Mouse (Mus musculus): ENCODE measurements around the gene Gpx8. TPM values are rescaled to one million over a fixed set of nuclear protein-coding genes. Genes with fewer than 3 reads are reported as not detected.

The Gpx8 gene
- polyA plus RNA-seq, 2 experiments = 132 to 218 TPM

DNA sequence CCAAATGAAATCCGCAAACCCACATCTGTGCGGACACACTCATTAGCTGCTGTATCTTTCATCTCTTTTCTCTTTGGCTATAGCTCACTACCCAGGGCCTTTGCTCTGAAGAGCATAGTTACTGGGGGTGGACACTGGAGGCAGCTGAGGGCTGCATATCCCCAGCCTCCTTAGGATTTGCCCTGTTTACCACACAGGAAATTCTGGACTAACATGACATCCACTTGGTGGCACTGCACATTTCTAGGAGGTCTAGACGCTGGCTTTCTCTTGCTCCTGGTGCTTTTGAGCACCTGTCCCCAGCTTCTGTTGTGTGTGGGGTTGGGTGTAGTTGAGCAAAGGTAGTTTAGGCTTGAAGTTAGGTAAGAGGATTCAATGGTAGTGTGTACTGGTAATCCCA, 1.4 kb upstream of the Gpx8 start:
- TF ChIP-seq POLR2A (IDR thresholded peaks at IDR 0.05; ENCODE audit: borderline replicate concordance, extremely low read depth, insufficient read depth, insufficient read length) = no peak
- ATAC-seq (ENCODE audit: low FRiP score, low read depth) (no peak), DNase-seq (ENCODE audit: low spot score) (no peak)
- Histone ChIP-seq H3K9me3 (ENCODE audit: control insufficient read depth, low read length) (no peaks in the 10 kb centered on the region), H3K27me3 (ENCODE audit: control insufficient read depth, insufficient read depth, low read length) (no peaks in the 10 kb centered on the region), H3K4me3 (replicated peaks; ENCODE audit: low read length) (no peak overlapping the region), H3K9ac (ENCODE audit: low read depth, low read length, severe bottlenecking) (no peak overlapping the region), H3K4me1 (ENCODE audit: control insufficient read depth, insufficient read depth, low read length) (peaks cover 10% of the 10 kb centered on the region), H3K27ac (replicated peaks; ENCODE audit: low read depth, low read length) (no peak overlapping the region), H3K4me2 (replicated peaks; ENCODE audit: low read depth, low read length, severe bottlenecking) (no peak overlapping the region), H3K36me3 (ENCODE audit: control insufficient read depth, insufficient read depth, low read length) (peaks cover 9% of the 10 kb centered on the region)
- WGBS = 65% methylated on average over 3 of the region's 3 CpGs

DNA sequence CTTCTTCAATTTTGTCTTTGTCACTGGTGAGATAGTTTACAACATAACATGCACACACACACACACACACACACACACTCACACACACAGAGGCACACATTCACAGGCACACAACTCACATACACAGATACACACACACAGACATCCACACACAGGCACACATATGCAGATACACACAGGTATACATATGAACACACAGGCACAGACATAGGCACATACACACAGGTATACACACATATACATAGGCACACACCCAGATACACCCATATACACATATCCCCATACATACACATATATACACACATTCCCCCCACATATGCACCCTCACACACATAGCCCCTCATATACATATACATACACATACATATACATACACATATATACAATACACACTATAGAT, 808 bp upstream of the Gpx8 start:
- no peaks in the 10 kb centered on the region for H3K27me3 ChIP-seq (ENCODE audit: control insufficient read depth, insufficient read depth, low read length)
- ATAC-seq (ENCODE audit: low FRiP score, low read depth) (no peak), DNase-seq (ENCODE audit: low spot score) (no peak)
- peaks cover 12% of the 10 kb centered on the region for H3K36me3 ChIP-seq (ENCODE audit: control insufficient read depth, insufficient read depth, low read length)
- no peaks in the 10 kb centered on the region for H3K9me3 ChIP-seq (ENCODE audit: control insufficient read depth, low read length)
- H3K4me3 ChIP-seq (replicated peaks; ENCODE audit: low read length) = no peak overlapping the region
- no peak overlapping the region for H3K27ac ChIP-seq (replicated peaks; ENCODE audit: low read depth, low read length)
- TF ChIP-seq POLR2A (IDR thresholded peaks at IDR 0.05; ENCODE audit: borderline replicate concordance, extremely low read depth, insufficient read depth, insufficient read length) = no peak
- peaks cover 10% of the 10 kb centered on the region for H3K4me1 ChIP-seq (ENCODE audit: control insufficient read depth, insufficient read depth, low read length)
- no peak overlapping the region for H3K9ac ChIP-seq (ENCODE audit: low read depth, low read length, severe bottlenecking)
- no peak overlapping the region for H3K4me2 ChIP-seq (replicated peaks; ENCODE audit: low read depth, low read length, severe bottlenecking)

DNA sequence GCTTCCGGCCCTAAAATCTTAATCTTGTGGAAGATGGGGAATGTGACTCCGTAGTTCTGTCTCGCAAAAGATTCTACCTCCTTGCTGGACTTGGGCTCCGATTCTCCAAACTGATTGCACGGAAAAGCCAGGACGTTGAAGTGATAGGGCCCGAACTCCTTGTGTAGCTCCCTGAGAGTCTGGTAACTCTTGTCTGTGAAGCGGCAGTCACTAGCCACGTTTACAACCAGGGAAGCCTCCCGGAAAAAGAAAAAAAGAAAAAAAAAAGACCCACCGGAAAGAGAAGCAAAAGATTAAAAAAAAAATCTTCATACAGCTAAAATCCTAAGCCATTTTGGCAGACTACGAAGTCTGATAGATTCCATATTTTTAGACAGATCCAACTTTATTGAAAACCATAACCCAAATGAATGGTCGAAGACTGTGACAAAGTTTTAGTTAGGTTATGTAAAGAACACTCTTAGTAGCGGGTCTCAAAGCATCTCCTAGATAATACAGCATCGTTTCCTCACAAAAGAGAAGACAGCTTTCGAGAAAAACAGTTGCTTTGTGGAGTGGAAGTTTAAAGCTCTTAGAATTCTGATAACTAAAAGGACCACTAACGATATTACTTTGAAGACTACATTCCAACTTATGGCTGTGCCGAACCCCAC, 626 bp downstream of the Gpx8 start:
- peak overlapping the region; percentile 87 for H3K27ac ChIP-seq (replicated peaks; ENCODE audit: low read depth, low read length)
- H3K9me3 ChIP-seq (ENCODE audit: control insufficient read depth, low read length) = no peaks in the 10 kb centered on the region
- peaks cover 24% of the 10 kb centered on the region for H3K36me3 ChIP-seq (ENCODE audit: control insufficient read depth, insufficient read depth, low read length)
- H3K4me3 ChIP-seq (replicated peaks; ENCODE audit: low read length) = peak overlapping the region; percentile 65
- DNase-seq (ENCODE audit: low spot score) = peak; percentile 54
- H3K4me1 ChIP-seq (ENCODE audit: control insufficient read depth, insufficient read depth, low read length) = peaks cover 10% of the 10 kb centered on the region
- no peak for TF ChIP-seq POLR2A (IDR thresholded peaks at IDR 0.05; ENCODE audit: borderline replicate concordance, extremely low read depth, insufficient read depth, insufficient read length)
- WGBS = 8% methylated on average over 18 of the region's 18 CpGs
- ATAC-seq (ENCODE audit: low FRiP score, low read depth) = no peak
- peak overlapping the region; percentile 59 for H3K4me2 ChIP-seq (replicated peaks; ENCODE audit: low read depth, low read length, severe bottlenecking)
- H3K27me3 ChIP-seq (ENCODE audit: control insufficient read depth, insufficient read depth, low read length) = no peaks in the 10 kb centered on the region
- H3K9ac ChIP-seq (ENCODE audit: low read depth, low read length, severe bottlenecking) = peak overlapping the region; percentile 72

DNA sequence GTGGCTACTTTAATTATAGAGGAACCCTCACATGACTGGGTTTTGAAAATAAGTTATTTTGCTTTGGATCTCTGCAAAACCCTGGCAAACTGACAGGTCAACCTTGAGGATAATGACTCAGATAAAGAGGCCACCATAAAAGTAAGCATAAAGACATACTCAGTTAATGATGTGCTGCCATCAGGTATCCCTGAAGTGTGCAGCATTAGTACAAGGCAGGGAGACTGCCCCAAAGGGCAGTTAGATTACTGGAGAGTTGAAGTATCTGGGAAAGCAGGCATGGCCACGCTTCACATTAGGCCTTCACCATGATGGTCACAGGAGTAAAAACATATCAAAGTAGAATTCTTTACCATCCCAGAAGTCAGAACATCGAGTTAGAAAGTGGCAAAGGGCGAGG, 1.3 kb downstream of the Gpx8 start:
- TF ChIP-seq POLR2A (IDR thresholded peaks at IDR 0.05; ENCODE audit: borderline replicate concordance, extremely low read depth, insufficient read depth, insufficient read length) = no peak
- ATAC-seq (ENCODE audit: low FRiP score, low read depth) = no peak
- Histone ChIP-seq H3K9ac (ENCODE audit: low read depth, low read length, severe bottlenecking) (peak overlapping the region; percentile 72), H3K9me3 (ENCODE audit: control insufficient read depth, low read length) (no peaks in the 10 kb centered on the region), H3K4me2 (replicated peaks; ENCODE audit: low read depth, low read length, severe bottlenecking) (peak overlapping the region; percentile 59), H3K27me3 (ENCODE audit: control insufficient read depth, insufficient read depth, low read length) (no peaks in the 10 kb centered on the region), H3K36me3 (ENCODE audit: control insufficient read depth, insufficient read depth, low read length) (peaks cover 24% of the 10 kb centered on the region), H3K27ac (replicated peaks; ENCODE audit: low read depth, low read length) (no peak overlapping the region), H3K4me3 (replicated peaks; ENCODE audit: low read length) (peak overlapping the region; percentile 65), H3K4me1 (ENCODE audit: control insufficient read depth, insufficient read depth, low read length) (peaks cover 10% of the 10 kb centered on the region)
- no peak for DNase-seq (ENCODE audit: low spot score)
- 59% methylated on average over 3 of the region's 3 CpGs for WGBS

DNA sequence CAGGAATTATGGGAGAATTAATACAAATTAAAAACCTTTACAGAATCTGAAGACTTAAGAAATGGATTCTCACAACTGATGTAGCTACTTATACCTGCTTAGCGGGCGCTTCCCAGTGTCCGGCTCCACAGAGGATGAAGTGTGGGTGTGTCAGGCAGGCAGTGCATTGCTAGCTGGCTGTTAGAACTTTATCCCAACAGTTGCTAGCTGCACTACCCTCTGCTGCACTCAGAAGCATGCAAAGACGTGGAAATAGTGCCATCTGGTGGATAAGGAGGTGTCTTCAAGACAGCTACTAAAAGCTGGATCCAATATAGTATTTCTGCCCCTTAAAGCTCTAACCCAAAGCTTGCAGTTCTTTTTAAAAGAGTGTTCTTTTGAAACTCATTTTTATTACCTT, 10.4 kb downstream of the Gpx8 start:
- H3K9ac ChIP-seq (ENCODE audit: low read depth, low read length, severe bottlenecking) = no peak overlapping the region
- H3K4me2 ChIP-seq (replicated peaks; ENCODE audit: low read depth, low read length, severe bottlenecking) = peak overlapping the region; percentile 99
- H3K27ac ChIP-seq (replicated peaks; ENCODE audit: low read depth, low read length) = no peak overlapping the region
- DNase-seq (ENCODE audit: low spot score) (peak; percentile 94), ATAC-seq (ENCODE audit: low FRiP score, low read depth) (peak; percentile 80)
- peak overlapping the region; percentile 50 for H3K4me3 ChIP-seq (replicated peaks; ENCODE audit: low read length)
- peaks cover 6% of the 10 kb centered on the region; the same call in 1 of the 2 replicates for H3K4me1 ChIP-seq (ENCODE audit: control insufficient read depth, insufficient read depth, low read length)
- H3K9me3 ChIP-seq (ENCODE audit: control insufficient read depth, low read length) = no peaks in the 10 kb centered on the region
- H3K27me3 ChIP-seq (ENCODE audit: control insufficient read depth, insufficient read depth, low read length) = peaks cover 36% of the 10 kb centered on the region
- 0% methylated on average over 4 of the region's 4 CpGs for WGBS
- TF ChIP-seq POLR2A (IDR thresholded peaks at IDR 0.05; ENCODE audit: borderline replicate concordance, extremely low read depth, insufficient read depth, insufficient read length) = no peak
- 0 out of 2 replicates have a peak, but pooled peaks cover under 1% of the 10 kb centered on the region for H3K36me3 ChIP-seq (ENCODE audit: control insufficient read depth, insufficient read depth, low read length)
